10 mouse cellular contexts compared by ENCODE assay signal in genomic region chr2:118656688-118657281, GRCm38 (mm10). TPM values are rescaled to one million over a fixed set of nuclear protein-coding genes. Genes with fewer than 3 reads are reported as not detected.
DNase-seq lines count a peak whose midpoint lies in the region; ATAC-seq lines count a peak whose summit lies in the region.
"Had no signal": no experiment of that assay in that cellular context is flagged by ENCODE, and none has a peak within 500 bp of the region (broad histone marks: within the 10 kb centered on the region; RNA-seq: fewer than 3 reads in every experiment).

No protein-coding gene starts in this region.

- H3K36me3 ChIP-seq in heart, embryonic 13.5 days: no peaks in the 10 kb centered on the region
- H3K36me3 ChIP-seq in limb, embryonic 13.5 days: no peaks in the 10 kb centered on the region

- H3K4me1 ChIP-seq in heart, embryonic 13.5 days: peaks cover 48% of the 10 kb centered on the region
- H3K4me1 ChIP-seq in limb, embryonic 13.5 days: peaks cover 36% of the 10 kb centered on the region

- DNase-seq in heart, postnatal 36 days: no peak
- peak; percentile 22 for DNase-seq in thymus, postnatal 0 days (ENCODE audit: low spot score)
- DNase-seq in thymus, adult 18-20 months: no peak
- peak; percentile 79 for DNase-seq in yolk sac, embryonic 10.5 days (ENCODE audit: low spot score)
- no peak for DNase-seq in adrenal gland, postnatal 4 days (ENCODE audit: low spot score in 2 of 2)
- DNase-seq in layer of hippocampus, adult 9-10 months (ENCODE audit: low spot score): no peak

- no peak overlapping the region for H3K4me3 ChIP-seq in heart, embryonic 13.5 days
- H3K4me3 ChIP-seq in limb, embryonic 13.5 days: no peak overlapping the region
- H3K4me3 ChIP-seq: erythroblast, embryonic 14.5 days had no signal

- H3K27ac ChIP-seq in heart, embryonic 13.5 days (replicated peaks): peak overlapping the region; percentile 68
- H3K27ac ChIP-seq in limb, embryonic 13.5 days: peak overlapping the region; percentile 44; the same call in 1 of the 2 replicates

- ATAC-seq in heart, embryonic 13.5 days (ENCODE audit: extremely low read depth, insufficient number of reproducible peaks, low FRiP score, low TSS enrichment): no peak
- no peak for ATAC-seq in limb, embryonic 13.5 days (ENCODE audit: low FRiP score, low read depth)
- ATAC-seq: CD4-positive, CD25-positive, alpha-beta regulatory T cell, adult 4 months had no signal

- H3K9ac ChIP-seq in heart, embryonic 13.5 days: peak overlapping the region; percentile 50; the same call in 1 of the 2 replicates
- 0 out of 2 replicates have a peak overlapping the region, but pooled peaks have one; percentile 25 for H3K9ac ChIP-seq in limb, embryonic 13.5 days

- 32% methylated on average over 3 of the region's 3 CpGs for WGBS in heart, embryonic 13.5 days
- 27% methylated on average over 3 of the region's 3 CpGs for WGBS in limb, embryonic 13.5 days

- H3K27me3 ChIP-seq in heart, embryonic 13.5 days (replicated peaks): 0 out of 2 replicates have a peak, but pooled peaks cover under 1% of the 10 kb centered on the region
- H3K27me3 ChIP-seq in limb, embryonic 13.5 days: no peaks in the 10 kb centered on the region

- intact Hi-C loops in heart, postnatal 36 days (cut with DNase I): loop anchor here (2.0 to 5.0 kb wide), 2 partner anchors 16 to 41 kb away; no protein-coding TSS in a partner anchor

- H3K4me2 ChIP-seq in heart, embryonic 13.5 days: no peak overlapping the region
- H3K4me2 ChIP-seq in limb, embryonic 13.5 days (replicated peaks): no peak overlapping the region

- H3K9me3 ChIP-seq in heart, embryonic 13.5 days: no peaks in the 10 kb centered on the region
- no peaks in the 10 kb centered on the region for H3K9me3 ChIP-seq in limb, embryonic 13.5 days

RNA-seq across cellular contexts. Expression of gene Pak6, which starts 6.3 kb away (rescaled TPM):
- 7.4 and 7.5 TPM in 2 replicates for polyA plus RNA-seq in heart, embryonic 13.5 days (2015; fragmentation: Nextera tagmentation; extraction: Ambion mirVana)
- 10 to 100 TPM; 10.1 to 13.0 TPM for total RNA-seq in heart, postnatal 36 days (2021)
- polyA plus RNA-seq in thymus, postnatal 0 days (2015; fragmentation: Nextera tagmentation; extraction: Ambion mirVana): 0.53 and 0.91 TPM in 2 replicates
- polyA plus RNA-seq in limb, embryonic 13.5 days (2015; fragmentation: Nextera tagmentation; extraction: Ambion mirVana): 1.8 and 3.3 TPM in 2 replicates
- 10 to 100 TPM; 13.8 to 16.3 TPM for total RNA-seq in adrenal gland, postnatal 4 days (2021)

RNA-seq across cellular contexts. Expression of gene Ankrd63, which starts 47.0 kb away (rescaled TPM):
- polyA plus RNA-seq in heart, embryonic 13.5 days (2015; fragmentation: Nextera tagmentation; extraction: Ambion mirVana): 0.67 and 0.73 TPM in 2 replicates
- 1 to 10 TPM; 1.4 to 2.5 TPM for total RNA-seq in heart, postnatal 36 days (2021)
- not detected in 2 replicates for polyA plus RNA-seq in thymus, postnatal 0 days (2015; fragmentation: Nextera tagmentation; extraction: Ambion mirVana)
- 0.05 TPM in 1 of 2 replicates, not detected in the other for polyA plus RNA-seq in limb, embryonic 13.5 days (2015; fragmentation: Nextera tagmentation; extraction: Ambion mirVana)
- under 1 TPM; 0.20 to 0.59 TPM for total RNA-seq in adrenal gland, postnatal 4 days (2021)
- polyA plus RNA-seq: CD4-positive, CD25-positive, alpha-beta regulatory T cell, adult 4 months; erythroblast, embryonic 14.5 days had no signal

RNA-seq across cellular contexts. Expression of gene Bub1b, which starts 58.8 kb away (rescaled TPM):
- 64.3 and 69.9 TPM in 2 replicates for polyA plus RNA-seq in heart, embryonic 13.5 days (2015; fragmentation: Nextera tagmentation; extraction: Ambion mirVana)
- total RNA-seq in heart, postnatal 36 days (2021): 1 to 10 TPM; 1.4 to 1.8 TPM
- 85.5 and 87.8 TPM in 2 replicates for polyA plus RNA-seq in thymus, postnatal 0 days (2015; fragmentation: Nextera tagmentation; extraction: Ambion mirVana)
- polyA plus RNA-seq in limb, embryonic 13.5 days (2015; fragmentation: Nextera tagmentation; extraction: Ambion mirVana): 85.6 and 89.9 TPM in 2 replicates
- 10 to 100 TPM; 36.7 to 40.7 TPM for total RNA-seq in adrenal gland, postnatal 4 days (2021)

Comparison
In these comparisons a context has a peak if more than half of its experiments do, and no peak if none do; other contexts are left out.
1. DNase-seq: peak in thymus, postnatal 0 days (single experiment) and yolk sac, embryonic 10.5 days (single experiment); none in heart, postnatal 36 days (0 of 2), thymus, adult 18-20 months (0 of 2), adrenal gland, postnatal 4 days (0 of 2) and layer of hippocampus, adult 9-10 months (single experiment).